Mouse (Mus musculus) G1E (cell line): ENCODE data around the gene Il11. TPM values are rescaled to one million over a fixed set of nuclear protein-coding genes. Genes with fewer than 3 reads are reported as not detected.
"Not testable (repeated sequence)": the region's sequence is repeated elsewhere in the genome, so short reads cannot be mapped to it uniquely, and the experiment has no call there.

Experiments used
- ATAC-seq: 2 replicates; pipeline ENCODE4 v1.8.0; 2016; ENCODE audit warnings: mild to moderate bottlenecking; ENCODE audit not compliant: insufficient number of reproducible peaks, poor library complexity, low FRiP score, severe bottlenecking; ENCODE audit errors: extremely low read depth
- DNase-seq: peaks from one replicate; pipeline ENCODE4 v3.0.0; 2012; ENCODE audit warnings: low spot score
- H3K27me3 ChIP-seq: 2 replicates; pipeline ENCODE4 v1.6.1; 2012; ENCODE audit warnings: mild to moderate bottlenecking, low read length, inconsistent platforms; ENCODE audit not compliant: insufficient read depth
- H3K36me3 ChIP-seq: replicated peaks from 2 replicates; pipeline ENCODE3; 2012; ENCODE audit warnings: mild to moderate bottlenecking, inconsistent platforms
- H3K4me1 ChIP-seq: 2 replicates; pipeline ENCODE4 v1.6.1; 2012; ENCODE audit warnings: low read depth, low read length, inconsistent platforms, mixed read lengths; ENCODE audit not compliant: insufficient read depth
- H3K4me3 ChIP-seq: 2 replicates; pipeline ENCODE4 v1.5.1; 2012; ENCODE audit warnings: low read depth, mild to moderate bottlenecking, inconsistent platforms, low read length, moderate library complexity, mixed read lengths
- H3K9me3 ChIP-seq: replicated peaks from 2 replicates; pipeline ENCODE4 v1.6.1; 2012; ENCODE audit warnings: inconsistent platforms
- CTCF ChIP-seq: IDR thresholded peaks from 2 replicates; pipeline ENCODE4 v1.5.1; 2012; ENCODE audit warnings: low read depth, low read length, inconsistent platforms, mixed read lengths
- GATA1 ChIP-seq: IDR thresholded peaks from 2 replicates; pipeline ENCODE4 v1.6.1; 2012; ENCODE audit warnings: borderline replicate concordance, low read length, inconsistent platforms, mixed read lengths
- GATA2 ChIP-seq: IDR thresholded peaks from 2 replicates; pipeline ENCODE4 v1.6.1; 2012; ENCODE audit warnings: low read depth, low read length, inconsistent platforms, borderline replicate concordance
- POLR2AphosphoS5 ChIP-seq: IDR thresholded peaks from 2 replicates; pipeline ENCODE4 v1.6.1; 2012; ENCODE audit warnings: low read depth, low read length, inconsistent platforms; ENCODE audit not compliant: insufficient replicate concordance
- TAL1 ChIP-seq: conservative IDR thresholded peaks from 2 replicates; pipeline ENCODE4 v1.6.1; 2012; ENCODE audit warnings: low read depth, low read length, inconsistent platforms, mixed read lengths
- polyA plus RNA-seq: library from polyadenylated mRNA; stranded (reverse); fragments of >175 nt; gene quantifications from 2 replicates; pipeline ENCODE4 v1.2.3, GENCODE M21; 2012
- total RNA-seq, 2 experiments: library from RNA; stranded (forward) in 1 of 2; stranded (reverse) in 1 of 2; fragments of 200-1000 nt in 1 of 2; fragments of >200 nt in 1 of 2; fragmentation: Nextera tagmentation in 1 of 2; gene quantifications; 2 replicates each; pipeline ENCODE4 v1.2.3; 2014 to 2017

Il11 gene
- total and polyA plus RNA-seq, 3 experiments = 0.13 TPM; not detected in 2

DNA sequence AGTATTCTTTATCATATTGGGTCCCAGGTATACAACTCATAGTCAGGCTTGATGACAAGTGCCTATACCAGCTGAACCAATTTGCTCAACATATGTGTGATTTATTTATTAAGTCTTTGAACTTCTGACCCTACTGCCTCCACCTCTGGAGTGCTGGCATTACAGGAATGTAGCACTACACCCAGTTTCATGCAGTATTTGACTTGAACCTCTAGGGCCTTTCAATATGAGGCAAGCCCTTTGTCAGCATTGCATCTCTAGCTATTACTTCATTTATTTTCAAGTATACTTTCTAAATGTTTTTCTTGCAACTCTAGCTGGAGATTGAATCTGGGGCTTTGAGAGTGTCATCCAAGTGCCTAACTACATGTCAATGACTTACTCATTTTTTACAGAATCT, 19.6 kb upstream of the Il11 start:
- Histone ChIP-seq H3K4me1 (peaks cover 7% of the 10 kb centered on the region), H3K9me3 (no peaks in the 10 kb centered on the region), H3K27me3 (no peaks in the 10 kb centered on the region), H3K4me3 (no peak overlapping the region), H3K36me3 (peaks cover 73% of the 10 kb centered on the region)
- ATAC-seq (no peak), DNase-seq (no peak)
- no peak for TF ChIP-seq GATA2
- TF ChIP-seq POLR2AphosphoS5 = no peak
- no peak for TF ChIP-seq TAL1
- no peak for TF ChIP-seq CTCF
- no peak for TF ChIP-seq GATA1

DNA sequence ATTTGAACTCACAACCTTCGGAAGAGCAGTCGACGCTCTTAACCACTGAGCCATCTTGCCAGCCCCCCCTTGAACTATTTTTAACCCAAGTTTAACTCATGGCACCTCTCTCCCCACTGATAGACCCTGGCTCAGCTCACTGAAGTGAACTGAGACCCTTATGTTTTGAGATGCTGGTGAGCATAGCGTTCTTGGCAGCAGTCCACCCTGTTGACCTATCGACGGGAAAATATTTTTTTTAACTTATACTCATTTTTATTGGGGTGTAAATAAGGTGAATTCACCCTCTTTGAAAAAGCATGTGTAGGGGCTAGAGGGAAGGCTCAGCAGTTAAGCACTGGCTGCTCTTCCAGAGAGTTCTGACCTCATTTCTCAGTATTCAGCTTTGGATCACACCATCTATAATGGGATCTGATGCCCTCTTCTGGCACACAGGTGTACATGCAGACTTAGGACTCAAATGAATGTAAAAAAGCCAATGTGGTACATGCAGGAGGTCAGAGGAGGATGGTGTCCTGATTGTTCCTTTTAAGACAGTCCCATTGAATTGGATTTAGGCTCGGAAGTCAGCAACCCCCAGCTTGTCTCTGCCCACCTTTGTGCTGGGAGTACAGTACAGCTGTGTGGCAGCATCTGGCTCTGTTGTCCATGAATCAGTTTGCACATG, 13.2 kb upstream of the Il11 start:
- peaks cover 61% of the 10 kb centered on the region for H3K36me3 ChIP-seq
- ATAC-seq (peak; percentile 10; the same call in 1 of the 2 replicates), DNase-seq (no peak)
- H3K4me3 ChIP-seq = peak overlapping the region; percentile 20; the same call in 1 of the 2 replicates
- no peak for TF ChIP-seq GATA1
- peak; percentile 41 for TF ChIP-seq CTCF
- peak; percentile 74; the same call in 1 of the 2 replicates for TF ChIP-seq POLR2AphosphoS5
- no peaks in the 10 kb centered on the region for H3K27me3 ChIP-seq
- H3K4me1 ChIP-seq = peaks cover 28% of the 10 kb centered on the region
- no peaks in the 10 kb centered on the region for H3K9me3 ChIP-seq

DNA sequence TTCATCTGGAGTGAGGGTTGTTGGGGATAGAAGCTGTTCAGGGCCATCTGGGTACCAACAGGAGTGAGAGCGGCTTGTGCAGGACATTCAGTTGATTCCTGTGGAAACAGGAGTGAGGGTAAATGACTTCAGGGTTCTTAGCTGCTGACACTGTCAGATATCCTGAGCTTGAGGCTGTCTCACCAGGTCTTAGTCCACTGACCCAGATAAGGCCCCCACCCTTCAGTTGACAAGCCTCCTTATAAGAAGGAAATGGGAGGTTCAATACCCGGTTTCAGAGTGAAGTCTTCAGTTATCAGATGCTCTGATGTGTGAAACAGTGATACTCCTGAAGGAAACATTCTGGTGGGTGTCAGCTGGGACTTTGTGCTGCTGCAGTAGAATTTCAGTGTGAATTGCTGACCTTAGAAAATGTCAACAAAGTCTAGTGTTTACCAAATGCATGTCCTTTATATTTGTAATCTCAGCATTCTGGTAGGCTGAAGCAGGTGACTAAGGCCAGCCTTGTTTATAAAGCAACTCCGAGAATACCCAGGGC, 12.0 kb upstream of the Il11 start:
- TF ChIP-seq GATA2 (no peak), POLR2AphosphoS5 (no peak), TAL1 (no peak), CTCF (no peak), GATA1 (no peak)
- no peak for ATAC-seq

DNA sequence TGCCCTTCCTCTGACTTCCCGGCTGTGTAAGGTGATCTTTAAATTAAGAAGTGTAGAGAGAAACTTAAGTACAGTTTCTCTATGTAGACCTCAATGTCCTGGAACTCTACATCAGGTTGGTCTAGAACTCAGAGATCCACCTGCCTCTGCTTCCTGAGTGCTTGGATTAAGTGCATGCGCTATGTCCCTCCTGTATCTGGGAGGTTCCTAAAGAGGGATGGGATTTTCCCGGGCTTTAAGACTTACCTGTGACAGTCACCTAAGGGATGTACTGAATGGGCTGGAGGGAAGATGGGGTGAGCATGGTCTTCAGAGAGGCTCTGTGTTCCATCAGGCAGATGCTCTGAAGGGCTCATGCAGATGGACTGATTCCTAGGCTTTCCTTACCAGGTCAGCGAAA, 11.0 kb upstream of the Il11 start:
- TF ChIP-seq TAL1 (no peak), GATA1 (no peak), GATA2 (no peak), CTCF (no peak), POLR2AphosphoS5 (no peak)
- Histone ChIP-seq H3K9me3 (no peaks in the 10 kb centered on the region), H3K27me3 (no peaks in the 10 kb centered on the region), H3K4me1 (peaks cover 43% of the 10 kb centered on the region), H3K4me3 (peak overlapping the region; percentile 84), H3K36me3 (peaks cover 55% of the 10 kb centered on the region)
- ATAC-seq (no peak), DNase-seq (no peak)

More for the DNA sequence above, 12.0 kb upstream of the Il11 start:
- no peak for DNase-seq
- Histone ChIP-seq H3K4me1 (peaks cover 33% of the 10 kb centered on the region), H3K4me3 (peak overlapping the region; percentile 84), H3K27me3 (no peaks in the 10 kb centered on the region), H3K9me3 (no peaks in the 10 kb centered on the region), H3K36me3 (peaks cover 61% of the 10 kb centered on the region)

DNA sequence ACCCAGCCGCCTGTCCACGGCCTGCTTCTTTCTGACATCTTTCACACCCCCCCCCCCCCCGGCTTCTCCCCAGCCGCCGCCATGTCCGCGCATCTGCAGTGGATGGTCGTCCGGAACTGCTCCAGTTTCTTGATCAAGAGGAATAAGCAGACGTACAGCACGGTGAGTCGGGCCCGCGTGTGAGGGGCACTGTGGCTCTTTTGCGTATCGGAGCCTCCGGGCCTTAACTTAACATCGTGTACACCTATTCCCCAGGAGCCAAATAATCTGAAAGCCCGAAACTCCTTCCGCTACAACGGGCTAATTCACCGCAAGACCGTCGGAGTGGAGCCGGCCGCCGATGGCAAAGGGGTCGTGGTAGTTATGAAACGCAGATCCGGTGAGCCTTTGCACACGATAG, 10.6 kb upstream of the Il11 start:
- not testable (repeated sequence) for DNase-seq, H3K9me3 ChIP-seq, ATAC-seq, H3K27me3 ChIP-seq
- Histone ChIP-seq H3K36me3 (peaks cover 51% of the 10 kb centered on the region), H3K4me3 (peak overlapping the region; percentile 84), H3K4me1 (peaks cover 47% of the 10 kb centered on the region)

DNA sequence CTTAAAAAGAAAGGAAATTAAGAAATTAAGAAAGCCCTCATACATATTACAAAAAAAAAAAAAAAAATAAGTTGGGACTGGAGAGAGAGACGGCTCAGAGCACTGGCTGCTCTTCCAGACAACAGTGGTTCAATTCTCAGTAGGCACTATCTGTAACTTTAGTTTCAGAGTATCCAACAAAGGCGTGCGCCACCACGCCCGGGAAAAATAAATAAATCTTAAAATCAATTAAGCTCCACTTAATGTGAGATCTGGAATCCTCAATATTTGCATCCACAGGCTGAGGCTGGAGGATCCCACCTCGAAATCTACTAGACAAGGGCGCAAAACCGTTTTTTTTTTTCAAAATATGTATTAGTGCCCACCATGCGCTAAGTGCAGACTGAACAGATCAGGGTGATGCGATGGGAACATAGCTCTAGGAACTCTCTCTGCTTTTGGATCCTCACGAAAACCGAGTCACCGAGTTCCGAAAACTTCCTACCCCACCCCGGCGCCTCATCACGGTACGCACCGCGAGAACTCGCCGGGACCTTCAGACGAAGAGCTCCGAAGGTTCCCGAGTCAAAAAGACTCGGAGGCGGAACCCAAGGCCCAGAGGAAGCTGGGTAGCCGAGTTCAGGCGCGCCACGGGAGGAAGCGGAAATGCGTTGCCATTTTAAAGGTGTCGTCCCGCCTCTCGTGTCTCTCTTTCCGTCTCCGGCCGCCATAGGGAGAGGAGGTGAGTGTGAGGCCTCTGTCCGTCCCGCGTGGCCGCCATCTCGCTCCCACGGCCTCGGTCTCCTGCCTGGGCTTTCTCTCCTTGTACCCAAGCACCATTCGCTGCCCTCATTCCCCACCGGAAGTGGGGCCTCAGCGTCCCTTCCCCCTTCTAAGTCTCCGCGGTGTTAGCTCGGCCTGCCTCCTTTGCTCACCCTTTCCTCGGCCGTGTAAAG, 9.9 kb upstream of the Il11 start, which contains the start of gene Rpl28:
Gene Rpl28 (plus strand): TSS at position 597 of the 935 bp plus-strand sequence.
- peaks cover 46% of the 10 kb centered on the region for H3K36me3 ChIP-seq
- no peaks in the 10 kb centered on the region for H3K27me3 ChIP-seq
- peaks cover 52% of the 10 kb centered on the region for H3K4me1 ChIP-seq
- peak; percentile 83 for DNase-seq
- ATAC-seq = peak; percentile 68
- TF ChIP-seq CTCF = no peak
- no peak for TF ChIP-seq GATA1
- peak; percentile 93 for TF ChIP-seq POLR2AphosphoS5
- no peaks in the 10 kb centered on the region for H3K9me3 ChIP-seq
- peak within 1 kb of the TSS; percentile 84 for H3K4me3 ChIP-seq
